Mouse (Mus musculus): Measurements from ENCODE around the gene Tfeb.

Tfeb gene

DNA sequence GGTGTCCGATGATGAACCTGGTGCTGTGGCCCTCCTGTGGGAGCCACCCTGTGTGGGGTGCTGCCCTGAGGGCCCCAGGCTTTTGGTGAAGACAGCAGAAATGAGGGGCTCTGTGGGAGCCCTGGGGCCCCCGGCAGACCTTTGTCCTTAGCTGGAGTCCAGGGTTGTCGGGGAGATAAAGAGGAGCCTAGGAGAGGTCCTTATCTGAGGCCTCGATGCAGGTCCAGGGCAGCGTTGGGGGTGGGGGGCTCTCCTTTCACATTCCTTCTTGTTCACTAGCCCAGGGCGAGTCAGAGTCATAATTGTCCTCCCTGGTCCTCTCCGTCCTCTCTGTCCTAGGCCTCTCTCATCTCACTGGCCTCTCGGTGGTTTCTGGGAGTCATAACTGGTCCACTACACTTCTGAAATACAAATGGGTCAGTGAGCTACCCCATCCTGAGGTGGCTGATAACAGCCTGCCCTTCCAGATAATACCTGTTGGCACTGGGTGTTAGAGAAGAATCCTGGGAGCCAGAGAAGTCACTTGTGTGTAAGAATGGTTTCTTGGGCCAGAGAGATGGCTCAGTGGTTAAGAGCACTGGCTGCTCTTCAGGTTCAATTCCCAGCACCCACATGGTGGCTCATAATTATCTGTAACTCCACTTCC is 16.4 kb downstream of the Tfeb start:
- DNase-seq (ENCODE audit: extremely low spot score, low spot score) = no peak

DNA sequence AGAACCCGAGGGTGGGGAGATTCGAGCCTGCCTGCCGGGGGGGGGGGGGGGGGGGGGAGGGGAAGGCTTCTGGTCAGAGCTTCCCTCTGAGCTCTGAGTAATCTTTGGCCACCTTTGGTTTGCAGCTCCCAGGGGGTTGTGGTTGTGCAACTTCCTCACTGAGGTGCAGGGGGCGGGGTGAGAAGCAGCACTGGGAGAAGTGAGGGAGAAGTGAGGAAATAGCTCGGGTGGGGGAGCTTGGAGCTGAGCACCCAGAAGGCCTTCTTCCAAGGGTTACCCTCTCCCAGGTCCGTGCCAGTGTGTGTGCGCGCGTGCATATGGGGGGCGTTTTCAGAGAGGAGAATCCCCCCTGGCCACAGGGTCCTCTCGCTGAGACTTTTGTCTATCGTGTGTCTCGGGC is 17.4 kb downstream of the Tfeb start:
- DNase-seq (ENCODE audit: extremely low spot score, low spot score) = no peak

- no peak for DNase-seq (ENCODE audit: extremely low spot score, low spot score)
Observed at GRCm38 (mm10) chr17:47756366-47756765, 19.5 kb downstream of the Tfeb start.

DNA sequence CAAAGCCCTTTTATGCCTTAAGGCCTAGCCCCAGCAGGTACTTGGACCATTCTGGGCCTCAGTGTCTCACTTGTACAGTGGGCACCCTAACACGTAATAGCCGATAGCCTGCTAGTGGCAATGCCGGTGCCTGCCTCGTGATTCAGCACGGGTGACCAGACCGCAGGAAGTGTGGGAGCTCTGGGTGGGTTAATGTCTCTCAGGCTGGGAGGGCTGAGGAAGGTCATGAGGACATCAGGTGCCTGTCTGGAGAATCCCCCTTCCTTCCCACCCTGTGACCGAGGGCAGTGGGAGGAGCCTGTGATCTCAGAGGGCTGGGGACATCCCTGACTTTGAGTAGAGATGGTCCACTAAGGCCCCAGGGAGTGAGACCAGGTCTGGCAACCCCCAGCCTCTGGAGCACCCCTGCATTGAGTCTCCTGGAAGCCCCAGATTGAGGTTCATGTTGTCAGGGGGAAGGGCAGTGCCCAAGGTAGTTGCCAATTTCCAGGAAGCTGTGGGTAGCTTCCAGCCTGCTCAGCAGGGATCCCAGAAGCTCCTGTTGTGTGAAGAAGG is 20.3 kb downstream of the Tfeb start:
- DNase-seq (ENCODE audit: extremely low spot score, low spot score) = no peak

DNA sequence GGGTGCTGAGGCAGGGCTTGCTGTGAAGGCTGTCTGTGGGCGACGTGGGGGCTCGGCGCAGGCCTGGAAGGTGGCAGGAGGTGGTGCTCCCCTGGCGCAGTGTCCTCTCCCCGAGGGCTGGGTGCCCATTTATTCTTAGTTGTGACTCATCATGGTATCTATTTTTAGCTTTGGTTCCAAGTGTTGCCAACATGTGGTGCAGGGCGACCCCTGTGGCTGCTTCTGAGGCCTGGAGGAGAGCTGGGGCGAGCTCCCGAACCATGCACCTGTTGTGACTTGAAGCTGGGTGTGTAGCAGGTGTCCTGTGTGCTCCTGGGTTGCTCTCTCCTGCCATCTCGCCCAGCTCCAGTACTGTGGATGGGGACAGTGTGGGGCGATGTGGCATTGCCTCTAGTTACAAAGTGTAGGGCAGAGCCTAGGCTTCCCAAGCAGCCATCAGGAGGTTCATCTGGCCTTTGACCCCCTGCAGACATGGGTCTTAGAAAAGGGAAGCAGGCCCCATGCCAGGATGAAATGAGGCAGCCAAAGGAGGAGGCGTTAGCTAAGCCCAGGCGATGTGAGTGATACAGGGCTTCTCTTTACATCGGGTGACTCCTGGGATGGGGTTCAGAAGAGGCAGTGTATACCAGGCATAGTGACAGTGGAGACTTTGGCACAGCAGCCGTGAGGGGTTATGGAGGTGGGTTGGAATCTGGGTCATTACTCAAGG is 23.0 kb downstream of the Tfeb start:
- DNase-seq (ENCODE audit: extremely low spot score, low spot score) = no peak

DNA sequence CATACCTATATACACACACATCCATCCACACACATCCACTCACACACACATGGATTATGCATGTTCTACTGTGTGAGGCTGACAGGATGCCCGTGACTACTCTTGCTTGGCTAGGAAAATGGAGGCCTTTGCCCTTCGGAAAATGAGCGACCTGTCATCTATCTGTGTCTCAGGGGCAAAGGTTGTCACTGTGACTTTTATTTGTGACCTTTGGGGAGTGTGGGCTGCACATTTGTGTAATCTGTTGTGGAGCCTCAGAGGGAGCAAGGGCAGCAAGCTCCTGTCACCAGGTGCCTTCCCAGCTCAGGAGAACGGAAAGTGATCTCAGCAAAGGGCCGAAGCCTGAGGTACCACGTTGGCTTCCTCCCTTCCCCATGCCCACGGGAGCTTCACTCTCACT is 25.2 kb downstream of the Tfeb start:
- no peak for DNase-seq (ENCODE audit: extremely low spot score, low spot score)

DNA sequence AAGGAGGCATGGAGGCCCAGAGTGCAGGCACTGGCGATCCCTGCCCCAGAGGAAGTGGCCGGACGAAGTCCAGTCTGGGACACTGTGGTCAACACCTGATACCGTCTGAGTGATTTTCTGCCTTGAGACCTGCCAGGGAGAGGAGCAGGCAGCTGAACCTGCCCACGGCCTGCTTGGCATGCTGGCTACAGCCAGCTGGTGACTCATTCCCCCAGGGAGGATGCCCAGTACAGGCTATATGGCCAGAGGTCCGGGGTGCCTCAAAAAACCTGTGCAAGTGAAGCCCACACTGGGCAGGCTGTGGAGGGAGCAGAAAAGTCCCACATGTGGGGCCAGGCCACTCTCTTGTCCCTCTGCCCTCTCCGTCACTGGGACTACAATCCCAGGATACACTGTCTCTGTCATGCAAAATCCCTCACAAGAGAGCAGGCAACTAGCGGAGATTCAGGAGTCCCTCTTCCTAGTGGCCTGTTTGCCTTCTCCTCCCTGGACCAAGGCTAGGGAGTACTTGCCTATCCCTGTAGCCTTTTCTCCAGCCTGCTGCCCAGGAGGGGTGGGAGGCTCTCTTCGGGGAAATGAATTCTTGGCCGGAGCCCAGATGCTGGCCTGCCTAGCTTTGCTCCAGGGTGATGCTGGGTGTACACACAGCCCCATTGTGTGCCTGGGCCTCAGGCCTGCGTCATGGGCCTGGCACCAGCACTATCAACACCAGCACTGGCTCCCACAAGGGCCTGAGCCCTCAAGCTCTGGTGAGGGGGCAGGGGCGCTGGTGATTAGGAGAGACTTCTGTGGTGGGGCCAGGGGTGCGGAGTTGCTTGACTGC is 25.9 kb downstream of the Tfeb start:
- no peak for DNase-seq (ENCODE audit: extremely low spot score, low spot score)

GRCm38 (mm10) chr17:47765986-47766385 is 29.2 kb downstream of the Tfeb start:
- DNase-seq (ENCODE audit: extremely low spot score, low spot score) = no peak

DNA sequence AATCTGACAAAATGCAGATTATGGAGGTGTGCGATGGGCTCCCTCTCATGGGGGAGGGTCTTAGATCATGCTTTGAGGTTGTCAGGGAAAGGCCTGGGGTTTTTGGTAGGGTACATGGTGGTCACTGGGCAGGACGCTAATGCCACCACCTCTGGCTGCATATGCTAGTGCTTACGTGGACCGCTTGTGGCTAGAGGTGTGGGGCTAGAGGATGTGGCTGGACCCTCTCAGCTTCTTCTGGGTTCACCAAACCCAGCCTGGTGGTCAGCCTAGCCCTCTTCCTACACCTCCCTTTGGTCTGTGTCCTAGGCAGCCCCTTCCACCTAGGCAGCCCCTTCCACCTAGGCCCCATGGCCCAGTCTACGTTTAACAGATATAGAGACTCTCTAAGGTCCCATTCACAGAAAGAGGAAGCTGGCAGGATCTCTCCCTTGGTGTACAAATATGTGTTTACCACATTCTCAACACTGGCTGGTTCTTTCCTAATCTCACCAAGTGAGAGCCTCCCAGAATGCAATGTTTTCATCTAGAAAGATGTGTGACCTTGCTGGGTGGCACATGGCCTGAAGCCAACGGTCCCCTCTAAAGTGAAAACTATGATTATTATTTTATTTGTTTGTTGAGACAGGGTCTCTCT is 29.7 kb downstream of the Tfeb start:
- no peak for DNase-seq (ENCODE audit: extremely low spot score, low spot score)

DNA sequence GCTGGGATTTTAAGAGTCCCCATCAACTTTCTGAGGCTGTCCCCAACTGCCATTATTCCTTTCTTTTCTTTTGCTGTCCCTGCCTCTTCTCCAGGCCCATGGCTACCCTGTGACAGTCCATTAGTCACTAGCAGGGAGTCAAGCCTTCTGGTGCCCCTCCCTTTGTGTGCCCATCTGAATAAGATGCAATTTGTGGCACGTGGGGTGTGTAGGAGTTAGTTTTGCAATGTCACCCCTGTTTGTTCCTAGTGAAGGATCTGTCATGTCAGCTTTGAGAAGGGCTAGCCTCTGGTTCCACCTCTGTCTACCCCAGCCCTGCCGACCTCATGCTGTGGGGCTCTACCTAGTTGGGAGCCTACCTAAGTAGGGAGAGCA is 30.2 kb downstream of the Tfeb start:
- DNase-seq (ENCODE audit: extremely low spot score, low spot score) = no peak

- no peak for DNase-seq (ENCODE audit: extremely low spot score, low spot score)
Observed at GRCm38 (mm10) chr17:47767456-47768141, 30.8 kb downstream of the Tfeb start.

DNA sequence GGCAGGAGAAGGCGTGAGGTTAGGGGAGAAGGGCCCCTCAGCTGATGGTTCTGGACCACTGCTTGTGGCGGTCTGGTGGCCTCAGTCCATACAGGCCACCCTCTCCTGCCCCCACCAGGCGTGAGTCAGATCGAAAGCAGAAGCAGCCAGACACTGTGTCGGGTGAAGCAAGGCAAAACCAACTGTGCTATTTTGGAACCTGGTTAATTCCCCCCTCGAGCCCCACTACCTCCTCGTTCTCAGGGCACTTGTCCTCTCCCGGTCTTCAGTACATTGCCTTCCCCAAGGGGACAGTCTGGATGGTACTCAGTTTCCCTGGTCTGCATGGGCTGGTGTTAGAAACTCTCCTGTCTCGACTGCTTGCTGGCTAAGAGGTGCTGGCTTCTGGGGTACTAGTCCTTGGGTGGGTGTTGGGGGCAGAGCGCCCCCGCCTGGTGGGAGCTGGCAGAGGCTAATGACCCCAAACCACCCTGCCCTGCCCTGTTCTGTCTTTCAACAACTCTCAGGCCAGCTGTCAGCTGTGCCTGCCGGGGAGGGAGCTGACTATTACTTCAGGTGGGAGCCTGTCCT is 32.0 kb downstream of the Tfeb start:
- DNase-seq (ENCODE audit: extremely low spot score, low spot score) = no peak

DNA sequence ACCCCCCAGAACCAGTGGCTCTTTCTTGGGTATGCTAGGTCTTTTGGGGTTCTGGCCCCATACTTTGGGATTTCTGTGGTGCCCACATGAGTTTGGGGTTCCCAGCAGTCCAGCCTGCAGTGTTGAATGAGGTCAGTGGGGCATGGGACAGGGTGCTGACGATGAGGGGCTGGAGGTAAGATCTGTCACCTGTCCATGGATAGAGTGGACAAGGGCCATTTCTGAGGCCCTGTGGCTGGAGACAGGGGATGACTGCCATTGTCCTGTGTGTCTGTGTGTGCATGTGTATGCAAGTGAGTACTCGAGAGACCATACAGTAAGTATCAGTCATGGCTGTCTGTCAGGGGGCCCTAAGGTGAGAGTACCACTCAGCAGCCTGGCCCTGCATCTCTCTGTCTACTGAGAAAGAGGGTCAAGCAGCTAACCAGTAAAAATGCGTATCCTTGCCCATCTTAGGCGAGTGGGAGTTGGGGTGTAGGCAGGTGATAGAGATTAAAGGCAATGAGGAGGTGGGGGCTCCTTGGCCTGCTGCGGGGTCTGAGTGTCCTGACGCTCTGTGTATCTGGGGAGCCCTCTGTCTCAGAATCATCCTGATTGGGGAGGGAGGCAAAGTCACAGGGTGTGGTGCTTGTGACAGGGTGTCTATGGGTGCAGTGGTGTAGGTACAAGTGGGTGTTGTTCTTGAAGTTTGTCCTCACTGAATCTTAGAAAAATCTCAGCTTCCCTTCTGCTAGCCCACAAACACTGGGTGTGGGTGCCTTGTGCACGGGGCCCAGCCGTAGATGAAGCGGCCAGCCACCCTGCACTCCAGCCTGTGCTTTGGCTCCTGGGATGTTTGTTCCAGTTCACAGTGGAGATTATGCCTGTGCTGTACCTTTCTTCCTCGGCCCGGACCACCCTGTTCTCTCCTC is 32.8 kb downstream of the Tfeb start:
- no peak for DNase-seq (ENCODE audit: extremely low spot score, low spot score)

GRCm38 (mm10) chr17:47773604-47774003 is 36.8 kb downstream of the Tfeb start:
- DNase-seq (ENCODE audit: extremely low spot score, low spot score) = no peak

GRCm38 (mm10) chr17:47777141-47777540 is 40.3 kb downstream of the Tfeb start:
- DNase-seq (ENCODE audit: extremely low spot score, low spot score) = no peak

GRCm38 (mm10) chr17:47780470-47780869 is 43.6 kb downstream of the Tfeb start:
- no peak for DNase-seq (ENCODE audit: extremely low spot score, low spot score)

- DNase-seq (ENCODE audit: extremely low spot score, low spot score) = no peak
Observed at GRCm38 (mm10) chr17:47782486-47782885, 45.7 kb downstream of the Tfeb start.

- DNase-seq (ENCODE audit: extremely low spot score, low spot score) = no peak
Observed at GRCm38 (mm10) chr17:47783445-47784223, 46.8 kb downstream of the Tfeb start.

DNA sequence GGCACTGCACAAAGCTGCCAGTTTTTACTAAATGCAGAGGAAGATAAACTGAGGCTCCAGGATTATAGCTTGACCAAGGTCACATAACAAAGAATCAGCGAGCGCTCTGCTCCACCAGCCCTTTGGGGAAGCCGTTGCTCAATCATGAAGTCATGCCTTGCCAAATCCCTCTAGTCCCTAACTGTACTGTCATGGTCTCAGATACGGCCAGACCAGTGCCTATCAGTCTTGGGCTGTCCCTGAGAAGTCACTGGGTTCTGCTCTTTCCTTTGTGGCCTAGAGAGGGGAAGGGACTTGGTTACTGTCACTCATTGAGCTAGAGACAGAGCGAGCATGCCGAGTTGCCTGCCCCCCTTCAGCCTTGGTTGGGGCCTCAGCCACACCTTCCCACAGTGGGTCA is 47.6 kb downstream of the Tfeb start:
- DNase-seq (ENCODE audit: extremely low spot score, low spot score) = no peak

All from neural tube, embryonic 10.5 days (tissue).